Mouse (Mus musculus): ENCODE measurements around the gene Necap1. TPM values are rescaled to one million over a fixed set of nuclear protein-coding genes. Genes with fewer than 3 reads are reported as not detected.
A peak's percentile ranks its signal among the peaks of the same experiment; 100 is the strongest.

Necap1 gene
- polyA plus RNA-seq, 1 experiment from 2014 or later, result 60.4 TPM

DNA sequence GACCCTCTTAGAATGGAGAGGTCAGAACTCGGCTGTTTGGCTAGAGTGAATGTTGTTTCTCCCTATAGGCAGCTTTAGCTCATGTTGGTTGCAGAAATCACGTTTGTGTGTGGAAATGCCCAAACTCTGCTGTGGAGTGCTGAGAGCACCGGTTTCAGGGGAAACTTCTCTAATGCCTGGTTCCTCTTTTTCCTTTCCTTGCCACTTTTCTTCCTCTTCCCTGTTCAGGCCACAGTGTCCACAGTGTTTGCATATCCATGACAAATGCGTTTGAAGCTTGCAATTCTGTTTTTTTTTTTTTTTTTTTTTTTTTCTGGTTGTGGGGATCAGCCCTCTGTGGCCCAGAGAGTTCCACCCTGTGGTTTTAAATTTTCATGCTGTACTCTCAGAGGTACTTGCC is 47.2 kb downstream of the Necap1 start, which contains the start of gene Clec4a1:
TSS of gene Clec4a1 (plus strand) at position 398 of the 400 bp plus-strand sequence.
- WGBS, result 66% methylated on average over 4 of the region's 4 CpGs
- Histone ChIP-seq H3K27me3 (replicated peaks; ENCODE audit: control insufficient read depth, insufficient read depth, low read length) (no peaks in the 10 kb centered on the region), H3K4me2 (ENCODE audit: low read depth, low read length) (no peak within 1 kb of the TSS), H3K9ac (ENCODE audit: low read depth, low read length) (no peak within 1 kb of the TSS), H3K36me3 (ENCODE audit: control insufficient read depth, insufficient read depth, low read length) (no peaks in the 10 kb centered on the region), H3K27ac (replicated peaks; ENCODE audit: low read depth, low read length) (no peak within 1 kb of the TSS), H3K4me3 (ENCODE audit: low read depth, low read length) (no peak within 1 kb of the TSS), H3K4me1 (ENCODE audit: control insufficient read depth, insufficient read depth, low read length) (no peaks in the 10 kb centered on the region), H3K9me3 (ENCODE audit: control insufficient read depth, low read length) (no peaks in the 10 kb centered on the region)
- peak; percentile 1 for DNase-seq (ENCODE audit: low spot score)
- no peak for ATAC-seq (ENCODE audit: low read depth)

DNA sequence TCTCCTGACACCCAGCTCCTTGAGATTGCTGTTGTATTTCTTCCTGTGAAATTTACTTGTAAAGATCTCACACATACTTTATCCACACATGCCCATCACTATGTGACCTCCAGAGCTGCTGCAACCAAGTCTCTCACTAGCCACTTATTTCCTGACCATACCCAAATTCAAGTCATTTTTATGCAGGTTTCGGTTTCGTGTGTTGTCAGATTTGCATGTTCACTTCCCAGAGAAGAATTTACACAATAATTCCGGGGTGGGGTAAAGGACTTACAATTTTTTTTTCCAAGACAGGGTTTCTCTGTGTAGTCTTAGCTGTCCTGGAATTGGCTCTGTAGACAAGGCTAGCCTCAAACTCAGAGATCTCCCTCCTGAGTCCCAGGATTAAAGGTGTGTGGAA is 60.6 kb downstream of the Necap1 start:
- Histone ChIP-seq H3K4me1 (ENCODE audit: control insufficient read depth, insufficient read depth, low read length) (no peaks in the 10 kb centered on the region), H3K4me2 (ENCODE audit: low read depth, low read length) (no peak overlapping the region), H3K36me3 (ENCODE audit: control insufficient read depth, insufficient read depth, low read length) (no peaks in the 10 kb centered on the region), H3K27me3 (replicated peaks; ENCODE audit: control insufficient read depth, insufficient read depth, low read length) (no peaks in the 10 kb centered on the region), H3K9me3 (ENCODE audit: control insufficient read depth, low read length) (no peaks in the 10 kb centered on the region), H3K4me3 (ENCODE audit: low read depth, low read length) (no peak overlapping the region), H3K9ac (ENCODE audit: low read depth, low read length) (no peak overlapping the region), H3K27ac (replicated peaks; ENCODE audit: low read depth, low read length) (no peak overlapping the region)
- no peak for DNase-seq (ENCODE audit: low spot score)
- no peak for ATAC-seq (ENCODE audit: low read depth)
- WGBS, result 90% methylated on average over 3 of the region's 3 CpGs

Small RNAs within 50 kb of the gene (microRNA-seq; reads per million reads assigned to microRNA genes)
- 0.50 reads per million for gene Mir7231 (ENCODE audit: borderline number of aligned reads)

Other genes starting within 250 kb of the Necap1 start
- not detected in 2 replicates for gene Dppa3, start 248.1 kb upstream of the Necap1 start, polyA plus RNA-seq (2014; fragmentation: Nextera tagmentation; extraction: Ambion mirVana)
- 0.11 and 0.33 TPM in 2 replicates for gene Nanog, start 167.0 kb upstream of the Necap1 start, polyA plus RNA-seq (2014; fragmentation: Nextera tagmentation; extraction: Ambion mirVana)
- 23.9 and 32.0 TPM in 2 replicates for gene Slc2a3, start 72.8 kb upstream of the Necap1 start, polyA plus RNA-seq (2014; fragmentation: Nextera tagmentation; extraction: Ambion mirVana)
- gene Foxj2, start 54.6 kb upstream of the Necap1 start, polyA plus RNA-seq (2014; fragmentation: Nextera tagmentation; extraction: Ambion mirVana), result 9.0 and 9.7 TPM in 2 replicates
- gene C3ar1, start 18.3 kb upstream of the Necap1 start, polyA plus RNA-seq (2014; fragmentation: Nextera tagmentation; extraction: Ambion mirVana), result 4.8 and 5.1 TPM in 2 replicates
- gene Clec4a1, start 47.4 kb downstream of the Necap1 start, polyA plus RNA-seq (2014; fragmentation: Nextera tagmentation; extraction: Ambion mirVana), result 4.5 and 8.3 TPM in 2 replicates
- gene Clec4a3, start 78.0 kb downstream of the Necap1 start, polyA plus RNA-seq (2014; fragmentation: Nextera tagmentation; extraction: Ambion mirVana), result 4.3 and 8.3 TPM in 2 replicates
- gene Clec4a4, start 115.9 kb downstream of the Necap1 start, polyA plus RNA-seq (2014; fragmentation: Nextera tagmentation; extraction: Ambion mirVana), result 0.36 TPM in 1 of 2 replicates, not detected in the other
- gene Clec4b1, start 175.5 kb downstream of the Necap1 start, polyA plus RNA-seq (2014; fragmentation: Nextera tagmentation; extraction: Ambion mirVana), result not detected in 2 replicates
- 5.8 and 7.2 TPM in 2 replicates for gene Clec4a2, start 232.0 kb downstream of the Necap1 start, polyA plus RNA-seq (2014; fragmentation: Nextera tagmentation; extraction: Ambion mirVana)

Measured in embryonic facial prominence, embryonic 14.5 days (tissue).